Mouse (Mus musculus) MEL (cell line): ENCODE measurements around the gene Cd200r3. TPM values are rescaled to one million over a fixed set of nuclear protein-coding genes. Genes with fewer than 3 reads are reported as not detected.

Experiments used
- DNase-seq: peaks from one replicate; pipeline ENCODE4 v3.0.0; 2011; ENCODE audit warnings: low read depth, low spot score
- H3K27ac ChIP-seq: 2 replicates; pipeline ENCODE4 v1.5.1; 2012; ENCODE audit warnings: low read depth, mild to moderate bottlenecking, control low read depth, low read length, moderate library complexity; ENCODE audit not compliant: control insufficient read depth
- H3K27me3 ChIP-seq, 2 experiments: fragments of 150-350 bp in 1 of 2; sonication (generic) in 1 of 2; 2 replicates each; pipeline ENCODE4 v1.6.1; 2012; ENCODE audit warnings: low read length in 2 of 2, mild to moderate bottlenecking in 2 of 2, improper control_type of control experiment in 1 of 2, moderate library complexity in 1 of 2; ENCODE audit not compliant: insufficient read depth in 2 of 2, control insufficient read depth in 1 of 2
- H3K36me3 ChIP-seq, 2 experiments: 2 replicates each; pipeline ENCODE4 v1.6.1; 2012 to 2014; ENCODE audit warnings: low read length in 2 of 2, improper control_type of control experiment in 1 of 2, inconsistent platforms in 1 of 2, mild to moderate bottlenecking in 1 of 2; ENCODE audit not compliant: insufficient read depth in 2 of 2, control insufficient read depth in 1 of 2
- H3K4me1 ChIP-seq, 2 experiments: fragments of 150-350 bp in 1 of 2; sonication (generic) in 1 of 2; 2 replicates each; pipeline ENCODE4 v1.6.1; 2012; ENCODE audit warnings: low read length in 2 of 2, improper control_type of control experiment in 1 of 2, mild to moderate bottlenecking in 1 of 2; ENCODE audit not compliant: insufficient read depth in 2 of 2, control insufficient read depth in 1 of 2
- H3K4me3 ChIP-seq, 2 experiments: fragments of 150-350 bp in 1 of 2; sonication (generic) in 1 of 2; 2 replicates each; pipeline ENCODE4 v1.5.1; 2012; ENCODE audit warnings: low read depth in 2 of 2, low read length in 2 of 2, mild to moderate bottlenecking in 2 of 2, moderate library complexity in 2 of 2, control low read depth in 1 of 2, improper control_type of control experiment in 1 of 2; ENCODE audit not compliant: control insufficient read depth in 1 of 2, insufficient read depth in 1 of 2
- H3K79me2 ChIP-seq: 2 replicates; pipeline ENCODE4 v1.6.1; 2012; ENCODE audit warnings: mild to moderate bottlenecking, low read length, moderate library complexity; ENCODE audit not compliant: control insufficient read depth, poor library complexity, insufficient read depth
- H3K9ac ChIP-seq: 2 replicates; pipeline ENCODE4 v1.6.1; 2012; ENCODE audit warnings: low read depth, mild to moderate bottlenecking, control low read depth, low read length, moderate library complexity; ENCODE audit not compliant: control insufficient read depth, poor library complexity, severe bottlenecking
- H3K9me3 ChIP-seq: fragments of 150-350 bp; sonication (generic); replicated peaks from 2 replicates; pipeline ENCODE4 v1.6.1; 2012; ENCODE audit warnings: mild to moderate bottlenecking, low read length, improper control_type of control experiment, moderate library complexity; ENCODE audit not compliant: insufficient read depth
- CHD1 ChIP-seq: IDR thresholded peaks from 2 replicates; pipeline ENCODE4 v1.6.1; 2012; ENCODE audit warnings: low read depth, mild to moderate bottlenecking, inconsistent platforms, low read length, improper control_type of control experiment
- CTCF ChIP-seq, 3 experiments: IDR thresholded peaks in 2 of 3; conservative IDR thresholded peaks in 1 of 3; 2 replicates each; pipeline ENCODE4 v1.5.1; 2011 to 2012; ENCODE audit warnings: low read length in 3 of 3, low read depth in 2 of 3, mild to moderate bottlenecking in 2 of 3, improper control_type of control experiment in 1 of 3, inconsistent platforms in 1 of 3, mixed read lengths in 1 of 3, moderate library complexity in 1 of 3; ENCODE audit not compliant: control insufficient read depth in 1 of 3, insufficient read depth in 1 of 3, poor library complexity in 1 of 3, severe bottlenecking in 1 of 3
- ELF1 ChIP-seq: IDR thresholded peaks from 2 replicates; pipeline ENCODE4 v1.6.1; 2014; ENCODE audit warnings: low read depth, mild to moderate bottlenecking, inconsistent platforms, low read length, improper control_type of control experiment, moderate library complexity
- EP300 ChIP-seq, 2 experiments: IDR thresholded peaks; 2 replicates each; pipeline ENCODE4 v1.6.1; 2011; ENCODE audit warnings: improper control_type of control experiment in 2 of 2, low read length in 2 of 2, low read depth in 1 of 2, mild to moderate bottlenecking in 1 of 2
- GABPA ChIP-seq: IDR thresholded peaks from 2 replicates; pipeline ENCODE4 v1.6.1; 2012; ENCODE audit warnings: low read depth, mild to moderate bottlenecking, inconsistent platforms, low read length, improper control_type of control experiment, moderate library complexity
- GATA1 ChIP-seq: IDR thresholded peaks from 2 replicates; pipeline ENCODE4 v1.6.1; 2011; ENCODE audit warnings: low read depth, low read length, improper control_type of control experiment
- JUND ChIP-seq: IDR thresholded peaks from 2 replicates; pipeline ENCODE4 v1.6.1; 2011; ENCODE audit warnings: low read depth, mild to moderate bottlenecking, improper control_type of control experiment, low read length
- MAX ChIP-seq: IDR thresholded peaks from 2 replicates; pipeline ENCODE4 v1.6.1; 2011; ENCODE audit warnings: low read length, improper control_type of control experiment
- MYC ChIP-seq: IDR thresholded peaks from 2 replicates; pipeline ENCODE4 v1.6.1; 2011; ENCODE audit warnings: low read depth, mild to moderate bottlenecking, low read length, improper control_type of control experiment, moderate library complexity
- NELFE ChIP-seq: IDR thresholded peaks from 2 replicates; pipeline ENCODE4 v1.6.1; 2011; ENCODE audit warnings: low read depth, low read length, improper control_type of control experiment
- NRF1 ChIP-seq: IDR thresholded peaks from 2 replicates; pipeline ENCODE4 v1.6.1; 2014; ENCODE audit warnings: low read depth, mild to moderate bottlenecking, inconsistent platforms, low read length, improper control_type of control experiment, moderate library complexity; ENCODE audit not compliant: poor library complexity, insufficient read depth, severe bottlenecking
- POLR2A ChIP-seq, 2 experiments: IDR thresholded peaks; 2 replicates each; pipeline ENCODE4 v1.6.1; 2011 to 2012; ENCODE audit warnings: low read length in 2 of 2, mild to moderate bottlenecking in 2 of 2, control low read depth in 1 of 2, improper control_type of control experiment in 1 of 2, low read depth in 1 of 2, moderate library complexity in 1 of 2; ENCODE audit not compliant: control insufficient read depth in 1 of 2, insufficient read depth in 1 of 2, poor library complexity in 1 of 2
- POLR2AphosphoS2 ChIP-seq: IDR thresholded peaks from 2 replicates; pipeline ENCODE4 v1.6.1; 2011; ENCODE audit warnings: low read length, improper control_type of control experiment
- RCOR1 ChIP-seq: IDR thresholded peaks from 2 replicates; pipeline ENCODE4 v1.6.1; 2012; ENCODE audit warnings: low read depth, mild to moderate bottlenecking, inconsistent platforms, low read length, improper control_type of control experiment
- SMC3 ChIP-seq: IDR thresholded peaks from 2 replicates; pipeline ENCODE4 v1.6.1; 2011; ENCODE audit warnings: low read depth, low read length, improper control_type of control experiment
- TCF12 ChIP-seq: IDR thresholded peaks from 2 replicates; pipeline ENCODE4 v1.6.1; 2014; ENCODE audit warnings: low read depth, mild to moderate bottlenecking, inconsistent platforms, low read length, improper control_type of control experiment, moderate library complexity
- ZC3H11A ChIP-seq: IDR thresholded peaks from 2 replicates; pipeline ENCODE4 v1.6.1; 2012; ENCODE audit warnings: low read depth, mild to moderate bottlenecking, inconsistent platforms, low read length, improper control_type of control experiment
- ZKSCAN1 ChIP-seq: IDR thresholded peaks from 2 replicates; pipeline ENCODE4 v1.6.1; 2012; ENCODE audit warnings: low read depth, mild to moderate bottlenecking, inconsistent platforms, low read length, improper control_type of control experiment, moderate library complexity
- ZMIZ1 ChIP-seq: IDR thresholded peaks from 2 replicates; pipeline ENCODE4 v1.6.1; 2012; ENCODE audit warnings: low read depth, mild to moderate bottlenecking, inconsistent platforms, low read length, improper control_type of control experiment, moderate library complexity
- polyA plus RNA-seq, 2 experiments: library from polyadenylated mRNA; stranded (reverse) in 1 of 2; unstranded in 1 of 2; fragments of >175 nt in 1 of 2; fragments of >200 nt in 1 of 2; gene quantifications; 2 replicates each; pipeline versions ENCODE4 v1.2.1 to v1.2.4; 2012; ENCODE audit warnings: low replicate concordance in 2 of 2, low read depth in 1 of 2; ENCODE audit not compliant: insufficient read length in 2 of 2, insufficient read depth in 1 of 2, missing spikeins in 1 of 2
- total RNA-seq: library from RNA; depleted of rRNA; stranded (reverse); fragments of 300-350 nt; gene quantifications from 2 replicates; pipeline ENCODE4 v1.2.3, GENCODE M21; 2012

Cd200r3 gene
- total and polyA plus RNA-seq, 3 experiments, result 0.46 TPM; not detected in 1

DNA sequence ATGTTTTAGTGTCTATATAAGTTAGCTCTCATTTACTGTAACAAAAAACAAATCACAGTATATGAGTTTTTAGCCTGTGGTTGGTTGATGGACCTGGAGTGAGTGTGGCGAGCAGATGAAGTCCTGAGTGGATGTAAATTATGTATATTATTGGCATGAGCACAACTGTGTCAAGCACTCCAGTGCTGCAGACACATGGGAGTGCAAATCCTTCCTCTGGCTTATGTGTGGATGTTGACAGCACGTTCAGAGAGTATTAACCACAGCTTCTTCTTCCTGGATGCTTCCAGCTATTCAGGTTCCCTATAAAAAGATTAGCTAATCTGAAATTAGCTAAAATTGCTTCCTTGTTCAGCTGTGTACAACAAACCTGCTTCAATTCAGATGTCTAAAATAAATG is 42.6 kb downstream of the Cd200r3 start:
- Histone ChIP-seq H3K4me1 (no peaks in the 10 kb centered on the region), H3K9ac (no peak overlapping the region), H3K9me3 (no peaks in the 10 kb centered on the region), H3K27me3 (no peaks in the 10 kb centered on the region; a peak in 2 of 4 replicates), H3K79me2 (no peaks in the 10 kb centered on the region), H3K27ac (no peak overlapping the region), H3K4me3 (no peak overlapping the region), H3K36me3 (no peaks in the 10 kb centered on the region)
- TF ChIP-seq POLR2A (IDR thresholded peaks at IDR 0.05; ENCODE audit: control insufficient read depth in 1 of 2, insufficient read depth in 1 of 2, low read depth in 1 of 2, low read length in 2 of 2, poor library complexity in 1 of 2) (no peak), JUND (no peak), ZC3H11A (no peak), ZKSCAN1 (no peak), NELFE (no peak), CHD1 (no peak), GATA1 (no peak), NRF1 (no peak), POLR2AphosphoS2 (no peak), MAX (no peak), CTCF (IDR thresholded peaks at IDR 0.05 in 2 of 3, conservative IDR thresholded peaks at IDR 0.05 in 1 of 3; ENCODE audit: control insufficient read depth in 1 of 3, insufficient read depth in 1 of 3, low read depth in 2 of 3, low read length in 3 of 3, poor library complexity in 1 of 3, severe bottlenecking in 1 of 3) (no peak)
- no peak for DNase-seq

DNA sequence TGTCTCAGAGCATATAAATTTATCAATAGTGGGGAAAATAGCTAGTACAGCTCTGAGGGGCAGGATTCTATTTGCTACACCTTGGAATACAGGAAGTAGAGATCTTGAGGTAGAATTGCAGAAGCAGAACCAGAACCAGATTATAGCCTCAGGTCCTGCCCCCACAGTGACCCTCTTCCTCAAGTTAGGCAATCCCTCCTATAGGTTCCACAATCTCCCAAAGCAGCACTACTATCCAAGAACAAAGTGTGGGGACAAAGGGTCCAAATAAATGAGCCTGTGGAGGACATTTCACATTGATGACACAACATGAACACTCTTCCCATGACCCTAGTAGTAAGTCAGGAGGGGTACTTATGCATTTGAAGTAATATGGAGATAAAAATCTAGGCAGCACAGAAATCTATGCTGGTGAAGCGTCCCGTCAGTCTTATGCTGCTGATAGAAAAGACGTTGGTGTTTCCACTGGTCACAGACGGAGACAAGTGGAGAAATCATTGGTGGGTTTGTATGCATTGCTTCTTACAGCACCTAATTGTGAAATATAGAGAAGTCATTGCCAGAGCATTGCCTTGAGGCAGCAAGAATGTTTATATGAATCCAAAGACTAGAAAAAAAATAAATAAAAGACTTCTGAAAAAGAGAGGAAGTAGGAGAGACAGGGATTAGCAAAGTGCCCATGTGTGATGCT is 45.3 kb downstream of the Cd200r3 start:
- H3K9me3 ChIP-seq, result no peaks in the 10 kb centered on the region
- no peaks in the 10 kb centered on the region for H3K4me1 ChIP-seq
- H3K36me3 ChIP-seq, result no peaks in the 10 kb centered on the region
- TF ChIP-seq POLR2AphosphoS2, result no peak
- TF ChIP-seq POLR2A (IDR thresholded peaks at IDR 0.05; ENCODE audit: control insufficient read depth in 1 of 2, insufficient read depth in 1 of 2, low read depth in 1 of 2, low read length in 2 of 2, poor library complexity in 1 of 2), result no peak
- no peak for TF ChIP-seq NRF1
- TF ChIP-seq EP300 (IDR thresholded peaks at IDR 0.05; ENCODE audit: low read depth in 1 of 2, low read length in 2 of 2), result no peak
- no peak for TF ChIP-seq GABPA
- no peak for TF ChIP-seq TCF12
- no peak for TF ChIP-seq ZMIZ1
- TF ChIP-seq ELF1, result no peak
- TF ChIP-seq SMC3, result no peak
- no peak for TF ChIP-seq MYC
- TF ChIP-seq RCOR1, result no peak
- no peak overlapping the region for H3K9ac ChIP-seq
- H3K27me3 ChIP-seq, result no peaks in the 10 kb centered on the region; a peak in 2 of 4 replicates
- no peak overlapping the region for H3K27ac ChIP-seq
- no peak overlapping the region for H3K4me3 ChIP-seq
- no peaks in the 10 kb centered on the region for H3K79me2 ChIP-seq
- DNase-seq, result no peak
